Mouse (Mus musculus) monocyte, adult 5-6 weeks (primary cell): Measurements from ENCODE around the gene Clec18a. TPM values are rescaled to one million over a fixed set of nuclear protein-coding genes. Genes with fewer than 3 reads are reported as not detected.
"Not testable (repeated sequence)": the region's sequence is repeated elsewhere in the genome, so short reads cannot be mapped to it uniquely, and the experiment has no call there.

Experiments
- ATAC-seq: fragments of 153-309, 156-312 bp; replicated peaks from 2 replicates; pipeline ENCODE4 v1.8.0; 2017; ENCODE audit warnings: mild to moderate bottlenecking; ENCODE audit not compliant: low TSS enrichment, insufficient number of reproducible peaks, severe bottlenecking, poor library complexity, low FRiP score
- total RNA-seq: library from RNA; stranded (forward); fragments of 200-1000, 200-491, 200-594 nt; gene quantifications from 3 replicates; pipeline ENCODE4 v1.2.3, GENCODE M21; 2017

The Clec18a gene
- total RNA-seq, 1 experiment from 2014 or later = not detected

- ATAC-seq = not testable (repeated sequence)
These were observed 65.6 kb downstream of the Clec18a start for GRCm38 (mm10) chr8:111026609-111027008.

DNA sequence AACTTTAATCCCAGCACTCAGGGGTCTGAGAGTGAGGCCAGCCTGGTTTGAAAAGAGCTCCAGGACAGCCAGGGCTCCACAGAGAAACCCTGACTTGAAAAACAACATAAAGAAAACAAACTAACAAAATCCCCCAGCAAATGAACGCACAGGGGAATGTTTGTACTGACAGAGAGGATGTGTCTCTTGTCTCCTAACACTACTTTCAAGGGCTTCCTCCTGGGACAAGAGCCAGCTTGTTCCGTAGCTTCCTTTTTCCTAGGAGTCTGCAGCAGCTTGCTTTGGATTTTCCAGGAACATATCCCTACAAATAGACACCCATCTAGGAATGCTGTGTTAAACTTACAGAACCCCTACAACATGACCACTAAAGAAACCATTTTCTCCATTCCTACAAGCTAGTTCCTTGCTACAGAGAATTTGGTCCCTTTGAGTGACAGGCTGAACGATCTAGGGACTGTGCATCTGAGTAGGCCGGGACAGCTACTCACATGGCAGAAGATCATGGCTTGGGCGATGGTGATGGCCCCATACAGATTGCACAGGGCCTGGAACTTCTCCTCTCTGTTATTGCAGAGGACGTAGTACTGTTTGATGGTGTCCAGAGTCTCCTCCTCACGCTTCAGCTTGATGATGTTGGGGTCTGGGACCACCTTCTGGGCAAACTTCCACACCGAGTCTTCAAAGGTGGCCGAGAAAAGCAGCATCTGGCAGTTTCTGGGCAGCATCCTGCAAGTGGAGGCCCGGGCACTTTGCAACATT, 81.8 kb downstream of the Clec18a start:
- ATAC-seq = not testable (repeated sequence)

Other genes starting within 250 kb of the Clec18a start
- gene Cog4, start 245.8 kb downstream of the Clec18a start, total RNA-seq = 31.6 to 42.9 TPM (median 40.7 TPM) in 3 replicates
- gene Sf3b3, start 245.6 kb downstream of the Clec18a start, total RNA-seq = 79.7 to 124 TPM (median 114 TPM) in 3 replicates
- 2.9 to 7.2 TPM (median 2.9 TPM) in 3 replicates for gene Fuk, start 189.9 kb downstream of the Clec18a start, total RNA-seq
- 3.6 to 10.5 TPM (median 5.7 TPM) in 3 replicates for gene St3gal2, start 172.5 kb downstream of the Clec18a start, total RNA-seq
- 26.0 to 30.5 TPM (median 27.2 TPM) in 3 replicates for gene Ddx19a, start 94.6 kb downstream of the Clec18a start, total RNA-seq
- gene Ddx19b, start 60.7 kb downstream of the Clec18a start, total RNA-seq = 11.0 to 15.2 TPM (median 14.4 TPM) in 3 replicates
- 21.3 to 43.8 TPM (median 39.0 TPM) in 3 replicates for gene Aars, start 59.3 kb downstream of the Clec18a start, total RNA-seq
- 3.1 to 8.9 TPM (median 5.7 TPM) in 3 replicates for gene Exosc6, start 36.1 kb downstream of the Clec18a start, total RNA-seq
- 14.7 to 21.9 TPM (median 18.5 TPM) in 3 replicates for gene Pdpr, start 2.2 kb upstream of the Clec18a start, total RNA-seq
- 38.0 to 80.4 TPM (median 38.5 TPM) in 3 replicates for gene Glg1, start 166.8 kb upstream of the Clec18a start, total RNA-seq
- 29.3 to 34.8 TPM (median 33.1 TPM) in 3 replicates for gene Rfwd3, start 207.8 kb upstream of the Clec18a start, total RNA-seq
- 10.0 to 12.0 TPM (median 11.4 TPM) in 3 replicates for gene Mlkl, start 245.8 kb upstream of the Clec18a start, total RNA-seq